Mouse (Mus musculus) retina, embryonic 14.5 days (tissue): ENCODE measurements at regions not wholly inside any gene's neighbourhood (a gene's known extent, or its start where the extent isn't known, plus 50 kb on each side); places are given as distances from the start of the nearest gene placed in this dataset.
A peak's percentile ranks its signal among the peaks of the same experiment; 100 is the strongest.
"Not testable (repeated sequence)": the region's sequence is repeated elsewhere in the genome, so short reads cannot be mapped to it uniquely, and the experiment has no call there.

Source experiments
- DNase-seq: peaks from one replicate; pipeline ENCODE4 v3.0.0-alpha.2; 2015; ENCODE audit warnings: low spot score

GRCm38 (mm10) chrX:79760887-79761286 is 89.7 kb upstream of the Mageb16 start:
- DNase-seq = peak; percentile 9

DNA sequence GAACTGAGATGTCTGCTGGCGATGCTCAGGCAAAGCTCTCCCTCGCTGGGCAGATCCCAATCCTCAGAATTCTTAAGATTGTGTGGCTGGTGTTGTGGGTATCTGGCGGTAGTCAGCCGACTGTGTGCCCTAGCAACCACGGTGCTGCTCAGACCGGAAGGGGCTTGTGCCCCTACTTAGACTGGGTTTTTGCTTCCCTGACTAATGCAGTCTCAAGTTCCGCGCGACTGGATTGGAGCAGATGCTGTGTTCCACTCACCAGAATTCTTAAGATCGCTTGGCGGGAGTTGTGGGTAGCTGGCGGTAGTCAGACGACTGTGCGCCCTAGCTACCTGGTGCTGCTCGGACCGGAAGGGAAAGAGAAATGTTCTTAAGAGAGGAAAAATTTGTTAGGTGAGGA is 87.4 kb upstream of the Mageb16 start:
- DNase-seq = not testable (repeated sequence)
